Mouse (Mus musculus): ENCODE measurements around the gene Olfr543. TPM values are rescaled to one million over a fixed set of nuclear protein-coding genes. Genes with fewer than 3 reads are reported as not detected.
A peak's percentile ranks its signal among the peaks of the same experiment; 100 is the strongest.

Gene Olfr543
- total and polyA plus RNA-seq, 2 experiments, result not detected

- no peak overlapping the region for H3K27ac ChIP-seq (replicated peaks; ENCODE audit: insufficient read depth, low read depth, low read length)
- no peaks in the 10 kb centered on the region for H3K27me3 ChIP-seq (ENCODE audit: control insufficient read depth, insufficient read depth, low read length)
- H3K79me2 ChIP-seq (ENCODE audit: control insufficient read depth, insufficient read depth, low read length), result no peaks in the 10 kb centered on the region
- 4% methylated on average over 4 of the region's 4 CpGs for WGBS
- TF ChIP-seq POLR2A (IDR thresholded peaks at IDR 0.05; ENCODE audit: extremely low read depth, insufficient read depth, low read length) (no peak), CTCF (IDR thresholded peaks at IDR 0.05; ENCODE audit: low read depth, low read length) (no peak)
- H3K4me3 ChIP-seq (ENCODE audit: insufficient read depth, low read depth, low read length), result peak overlapping the region; percentile 83
- DNase-seq (ENCODE audit: extremely low read depth, low read depth, low spot score), result no peak
- peak overlapping the region; percentile 77; the same call in 1 of the 2 replicates for H3K9ac ChIP-seq (ENCODE audit: low read depth, low read length)
- peaks cover 3% of the 10 kb centered on the region; the same call in 1 of the 2 replicates for H3K36me3 ChIP-seq (ENCODE audit: control insufficient read depth, insufficient read depth, low read length)
- no peaks in the 10 kb centered on the region for H3K4me1 ChIP-seq (ENCODE audit: control insufficient read depth, insufficient read depth, low read length)
Observed at GRCm38 (mm10) chr7:102442432-102442831, 39.0 kb downstream of the Olfr543 start.

- peak within 1 kb of the TSS; percentile 83 for H3K4me3 ChIP-seq (ENCODE audit: insufficient read depth, low read depth, low read length)
- peak within 1 kb of the TSS; percentile 77 for H3K9ac ChIP-seq (ENCODE audit: low read depth, low read length)
- TF ChIP-seq POLR2A (IDR thresholded peaks at IDR 0.05; ENCODE audit: extremely low read depth, insufficient read depth, low read length) (no peak), CTCF (IDR thresholded peaks at IDR 0.05; ENCODE audit: low read depth, low read length) (no peak)
- no peaks in the 10 kb centered on the region for H3K4me1 ChIP-seq (ENCODE audit: control insufficient read depth, insufficient read depth, low read length)
- WGBS, result under 1% methylated on average over 56 of the region's 56 CpGs
- no peaks in the 10 kb centered on the region for H3K79me2 ChIP-seq (ENCODE audit: control insufficient read depth, insufficient read depth, low read length)
- H3K36me3 ChIP-seq (ENCODE audit: control insufficient read depth, insufficient read depth, low read length), result peaks cover 3% of the 10 kb centered on the region; the same call in 1 of the 2 replicates
- no peak within 1 kb of the TSS for H3K27ac ChIP-seq (replicated peaks; ENCODE audit: insufficient read depth, low read depth, low read length)
- no peaks in the 10 kb centered on the region for H3K27me3 ChIP-seq (ENCODE audit: control insufficient read depth, insufficient read depth, low read length)
- peak; percentile 94 for DNase-seq (ENCODE audit: extremely low read depth, low read depth, low spot score)
Observed at GRCm38 (mm10) chr7:102441657-102442391, 39.7 kb downstream of the Olfr543 start, which contains the start of gene Rrm1. Gene Rrm1, plus strand, starts transcription at chr7:102441695.

- H3K9ac ChIP-seq (ENCODE audit: low read depth, low read length), result no peak overlapping the region
- H3K4me1 ChIP-seq (ENCODE audit: control insufficient read depth, insufficient read depth, low read length), result no peaks in the 10 kb centered on the region
- no peak overlapping the region for H3K4me3 ChIP-seq (ENCODE audit: insufficient read depth, low read depth, low read length)
- no peaks in the 10 kb centered on the region for H3K36me3 ChIP-seq (ENCODE audit: control insufficient read depth, insufficient read depth, low read length)
- no peak overlapping the region for H3K27ac ChIP-seq (replicated peaks; ENCODE audit: insufficient read depth, low read depth, low read length)
- H3K79me2 ChIP-seq (ENCODE audit: control insufficient read depth, insufficient read depth, low read length), result no peaks in the 10 kb centered on the region
- no peaks in the 10 kb centered on the region for H3K27me3 ChIP-seq (ENCODE audit: control insufficient read depth, insufficient read depth, low read length)
- no peak for TF ChIP-seq POLR2A (IDR thresholded peaks at IDR 0.05; ENCODE audit: extremely low read depth, insufficient read depth, low read length)
- TF ChIP-seq CTCF (IDR thresholded peaks at IDR 0.05; ENCODE audit: low read depth, low read length), result no peak
- WGBS, result 55% methylated on average over 15 of the region's 15 CpGs
- peak; percentile 13 for DNase-seq (ENCODE audit: extremely low read depth, low read depth, low spot score)
Observed at GRCm38 (mm10) chr7:102440822-102441656, 40.4 kb downstream of the Olfr543 start.

GRCm38 (mm10) chr7:102434344-102434743 is 47.1 kb downstream of the Olfr543 start:
- WGBS, result 77% methylated on average over 2 of the region's 2 CpGs
- Histone ChIP-seq H3K27ac (replicated peaks; ENCODE audit: insufficient read depth, low read depth, low read length) (no peak overlapping the region), H3K27me3 (ENCODE audit: control insufficient read depth, insufficient read depth, low read length) (no peaks in the 10 kb centered on the region), H3K9ac (ENCODE audit: low read depth, low read length) (no peak overlapping the region), H3K4me3 (ENCODE audit: insufficient read depth, low read depth, low read length) (no peak overlapping the region), H3K4me1 (ENCODE audit: control insufficient read depth, insufficient read depth, low read length) (no peaks in the 10 kb centered on the region; the same call in 1 of the 2 replicates), H3K36me3 (ENCODE audit: control insufficient read depth, insufficient read depth, low read length) (peaks cover 3% of the 10 kb centered on the region), H3K79me2 (ENCODE audit: control insufficient read depth, insufficient read depth, low read length) (no peaks in the 10 kb centered on the region)
- no peak for DNase-seq (ENCODE audit: extremely low read depth, low read depth, low spot score)
- no peak for TF ChIP-seq CTCF (IDR thresholded peaks at IDR 0.05; ENCODE audit: low read depth, low read length)

Other genes starting within 250 kb of the Olfr543 start
- gene Rhog, start 225.6 kb downstream of the Olfr543 start, total RNA-seq (2014; rRNA removed), result 3.9 and 6.6 TPM in 2 replicates
- gene Rhog, start 225.6 kb downstream of the Olfr543 start, polyA plus RNA-seq (2012; rRNA removed), result 22.4 and 26.3 TPM in 2 replicates
- gene Stim1, start 213.9 kb downstream of the Olfr543 start, total RNA-seq (2014; rRNA removed), result 15.7 and 21.6 TPM in 2 replicates
- gene Stim1, start 213.9 kb downstream of the Olfr543 start, polyA plus RNA-seq (2012; rRNA removed), result 25.4 and 28.0 TPM in 2 replicates
- gene Rrm1, start 40.0 kb downstream of the Olfr543 start, total RNA-seq (2014; rRNA removed), result 7.9 and 10.4 TPM in 2 replicates
- gene Rrm1, start 40.0 kb downstream of the Olfr543 start, polyA plus RNA-seq (2012; rRNA removed), result 2.2 and 2.3 TPM in 2 replicates
- not detected in 2 replicates for gene Olfr544, start 6.6 kb upstream of the Olfr543 start, total RNA-seq (2014; rRNA removed)
- gene Olfr544, start 6.6 kb upstream of the Olfr543 start, polyA plus RNA-seq (2012; rRNA removed), result not detected in 2 replicates
- not detected in 2 replicates for gene Olfr545, start 17.9 kb upstream of the Olfr543 start, total RNA-seq (2014; rRNA removed)
- not detected in 2 replicates for gene Olfr545, start 17.9 kb upstream of the Olfr543 start, polyA plus RNA-seq (2012; rRNA removed)
- gene Olfr547, start 53.1 kb upstream of the Olfr543 start, total RNA-seq (2014; rRNA removed), result not detected in 2 replicates
- not detected in 2 replicates for gene Olfr547, start 53.1 kb upstream of the Olfr543 start, polyA plus RNA-seq (2012; rRNA removed)
- not detected in 2 replicates for gene Olfr548-ps1, start 59.2 kb upstream of the Olfr543 start, total RNA-seq (2014; rRNA removed)
- gene Olfr548-ps1, start 59.2 kb upstream of the Olfr543 start, polyA plus RNA-seq (2012; rRNA removed), result not detected in 2 replicates
- gene Olfr549, start 68.2 kb upstream of the Olfr543 start, total RNA-seq (2014; rRNA removed), result not detected in 2 replicates
- not detected in 2 replicates for gene Olfr549, start 68.2 kb upstream of the Olfr543 start, polyA plus RNA-seq (2012; rRNA removed)
- 8.3 and 10.1 TPM in 2 replicates for gene Trim21, start 83.8 kb upstream of the Olfr543 start, total RNA-seq (2014; rRNA removed)
- 3.0 and 3.6 TPM in 2 replicates for gene Trim21, start 83.8 kb upstream of the Olfr543 start, polyA plus RNA-seq (2012; rRNA removed)
- not detected in 2 replicates for gene Olfr550, start 89.8 kb upstream of the Olfr543 start, total RNA-seq (2014; rRNA removed)
- gene Olfr550, start 89.8 kb upstream of the Olfr543 start, polyA plus RNA-seq (2012; rRNA removed), result not detected in 2 replicates
- gene Olfr551, start 110.2 kb upstream of the Olfr543 start, total RNA-seq (2014; rRNA removed), result not detected in 2 replicates
- not detected in 2 replicates for gene Olfr551, start 110.2 kb upstream of the Olfr543 start, polyA plus RNA-seq (2012; rRNA removed)
- not detected in 2 replicates for gene Olfr552, start 116.1 kb upstream of the Olfr543 start, total RNA-seq (2014; rRNA removed)
- not detected in 2 replicates for gene Olfr552, start 116.1 kb upstream of the Olfr543 start, polyA plus RNA-seq (2012; rRNA removed)
- not detected in 2 replicates for gene Olfr553, start 136.5 kb upstream of the Olfr543 start, total RNA-seq (2014; rRNA removed)
- not detected in 2 replicates for gene Olfr553, start 136.5 kb upstream of the Olfr543 start, polyA plus RNA-seq (2012; rRNA removed)
- gene Olfr554, start 156.8 kb upstream of the Olfr543 start, total RNA-seq (2014; rRNA removed), result not detected in 2 replicates
- gene Olfr554, start 156.8 kb upstream of the Olfr543 start, polyA plus RNA-seq (2012; rRNA removed), result not detected in 2 replicates
- gene Olfr555, start 177.1 kb upstream of the Olfr543 start, total RNA-seq (2014; rRNA removed), result not detected in 2 replicates
- not detected in 2 replicates for gene Olfr555, start 177.1 kb upstream of the Olfr543 start, polyA plus RNA-seq (2012; rRNA removed)
- not detected in 2 replicates for gene Olfr556, start 183.2 kb upstream of the Olfr543 start, total RNA-seq (2014; rRNA removed)
- gene Olfr556, start 183.2 kb upstream of the Olfr543 start, polyA plus RNA-seq (2012; rRNA removed), result not detected in 2 replicates
- 2.3 and 3.0 TPM in 2 replicates for gene Trim68, start 205.6 kb upstream of the Olfr543 start, total RNA-seq (2014; rRNA removed)
- 2.7 and 4.7 TPM in 2 replicates for gene Trim68, start 205.6 kb upstream of the Olfr543 start, polyA plus RNA-seq (2012; rRNA removed)
- gene Olfr557, start 214.2 kb upstream of the Olfr543 start, total RNA-seq (2014; rRNA removed), result not detected in 2 replicates
- gene Olfr557, start 214.2 kb upstream of the Olfr543 start, polyA plus RNA-seq (2012; rRNA removed), result not detected in 2 replicates
- 0.07 TPM in 1 of 2 replicates, not detected in the other for gene Olfr558, start 220.5 kb upstream of the Olfr543 start, total RNA-seq (2014; rRNA removed)
- gene Olfr558, start 220.5 kb upstream of the Olfr543 start, polyA plus RNA-seq (2012; rRNA removed), result 0.02 TPM in 2 replicates
- not detected in 2 replicates for gene Olfr33, start 237.4 kb upstream of the Olfr543 start, total RNA-seq (2014; rRNA removed)
- not detected in 2 replicates for gene Olfr33, start 237.4 kb upstream of the Olfr543 start, polyA plus RNA-seq (2012; rRNA removed)
- gene Olfr559, start 245.8 kb upstream of the Olfr543 start, total RNA-seq (2014; rRNA removed), result not detected in 2 replicates
- gene Olfr559, start 245.8 kb upstream of the Olfr543 start, polyA plus RNA-seq (2012; rRNA removed), result not detected in 2 replicates